Comparison of ENCODE assay signal across 8 mouse cellular contexts in the genomic region with DNA sequence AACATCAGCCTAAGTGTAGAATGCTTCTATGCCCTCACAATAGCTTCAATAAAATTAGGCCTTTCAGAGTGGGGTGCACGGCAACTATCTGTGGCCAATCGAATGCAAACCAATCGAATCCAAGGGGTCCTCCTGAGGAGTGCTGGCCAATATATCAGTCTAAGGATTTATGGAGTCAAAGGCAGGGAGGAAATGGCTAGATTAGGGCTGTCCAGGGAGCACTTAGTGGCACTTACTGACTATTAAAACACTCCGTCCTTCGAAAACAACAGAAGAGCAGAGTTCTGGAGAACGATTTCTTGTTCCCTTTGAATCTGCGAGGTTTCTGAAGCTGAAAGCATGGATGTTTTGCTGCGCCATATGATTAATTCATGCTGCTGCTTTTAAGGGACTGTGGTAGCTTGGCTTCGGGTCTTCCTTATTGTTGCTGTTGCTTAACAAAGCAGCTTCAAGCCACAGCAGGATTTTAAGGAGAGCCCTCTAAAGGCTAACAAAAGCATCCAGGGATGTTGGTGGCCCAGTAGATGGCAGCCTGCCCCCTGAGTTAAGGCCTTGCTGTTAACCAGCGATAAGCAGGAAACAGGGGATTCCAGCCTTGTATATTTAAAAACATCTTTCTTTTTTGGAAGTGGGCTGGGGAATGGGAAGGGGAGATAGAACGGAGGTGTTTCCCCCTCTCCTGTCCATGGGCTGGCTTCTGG.
DNase-seq lines count a peak whose midpoint lies in the region; ATAC-seq lines count a peak whose summit lies in the region.
"Had no signal": no experiment of that assay in that cellular context is flagged by ENCODE, and none has a peak within 500 bp of the region (broad histone marks: within the 10 kb centered on the region; RNA-seq: fewer than 3 reads in every experiment).

No protein-coding gene starts in this region.

- H3K9me3 ChIP-seq in neural tube, embryonic 13.5 days: no peaks in the 10 kb centered on the region
- H3K9me3 ChIP-seq: embryonic facial prominence, embryonic 12.5 days had no signal

- H3K4me2 ChIP-seq in neural tube, embryonic 13.5 days: peak overlapping the region; percentile 29
- H3K4me2 ChIP-seq: embryonic facial prominence, embryonic 12.5 days had no signal

- H3K4me1 ChIP-seq in neural tube, embryonic 13.5 days (replicated peaks): peaks cover 17% of the 10 kb centered on the region
- H3K4me1 ChIP-seq: embryonic facial prominence, embryonic 12.5 days had no signal

- peak overlapping the region; percentile 38 for H3K9ac ChIP-seq in neural tube, embryonic 13.5 days
- H3K9ac ChIP-seq: embryonic facial prominence, embryonic 12.5 days had no signal

- 23% methylated on average over 11 of the region's 11 CpGs for WGBS in neural tube, embryonic 13.5 days

- no peaks in the 10 kb centered on the region for H3K36me3 ChIP-seq in neural tube, embryonic 13.5 days
- H3K36me3 ChIP-seq: embryonic facial prominence, embryonic 12.5 days had no signal

- H3K4me3 ChIP-seq in neural tube, embryonic 13.5 days: no peak overlapping the region
- H3K4me3 ChIP-seq: embryonic facial prominence, embryonic 12.5 days had no signal

- peak overlapping the region; percentile 59 for H3K27ac ChIP-seq in neural tube, embryonic 13.5 days (replicated peaks)
- H3K27ac ChIP-seq: embryonic facial prominence, embryonic 12.5 days had no signal

- peak; percentile 8 for DNase-seq in left cerebral cortex, adult 11 months (ENCODE audit: low spot score)
- DNase-seq in left cerebral cortex, adult 8-10 months (ENCODE audit: low spot score in 2 of 2): no peak
- peak; percentile 17 to 33 for DNase-seq in cerebellum, postnatal 36 days
- peak; percentile 21 to 50 for DNase-seq in frontal cortex, postnatal 10 days (ENCODE audit: low spot score in 2 of 2)
- peak; percentile 11 to 73 for DNase-seq in left cerebral cortex, postnatal 25 days (ENCODE audit: low spot score in 2 of 2)
- DNase-seq in natural killer cell, adult 2 months (ENCODE audit: low spot score in 2 of 2): no peak

- ATAC-seq in neural tube, embryonic 13.5 days (ENCODE audit: low read depth): peak; percentile 76; the same call in 1 of the 2 replicates

- no peaks in the 10 kb centered on the region for H3K27me3 ChIP-seq in neural tube, embryonic 13.5 days
- H3K27me3 ChIP-seq: embryonic facial prominence, embryonic 12.5 days had no signal

- intact Hi-C loops in left cerebral cortex, postnatal 25 days (cut with DNase I): loop anchor here (1.0 kb wide), 1 partner anchor 636 kb away; no protein-coding TSS in a partner anchor

Comparison
In these comparisons a context has a peak if more than half of its experiments do, and no peak if none do; other contexts are left out.
1. DNase-seq: peak in left cerebral cortex, adult 11 months (single experiment), cerebellum, postnatal 36 days (2 of 2), frontal cortex, postnatal 10 days (2 of 2) and left cerebral cortex, postnatal 25 days (2 of 2); none in left cerebral cortex, adult 8-10 months (0 of 2) and natural killer cell, adult 2 months (0 of 2).